Mouse (Mus musculus): ENCODE results near the gene Plek.

Plek gene

GRCm38 (mm10) chr11:16999933-17000332 lies 52.2 kb downstream of the Plek start:
- no peak for DNase-seq

DNA sequence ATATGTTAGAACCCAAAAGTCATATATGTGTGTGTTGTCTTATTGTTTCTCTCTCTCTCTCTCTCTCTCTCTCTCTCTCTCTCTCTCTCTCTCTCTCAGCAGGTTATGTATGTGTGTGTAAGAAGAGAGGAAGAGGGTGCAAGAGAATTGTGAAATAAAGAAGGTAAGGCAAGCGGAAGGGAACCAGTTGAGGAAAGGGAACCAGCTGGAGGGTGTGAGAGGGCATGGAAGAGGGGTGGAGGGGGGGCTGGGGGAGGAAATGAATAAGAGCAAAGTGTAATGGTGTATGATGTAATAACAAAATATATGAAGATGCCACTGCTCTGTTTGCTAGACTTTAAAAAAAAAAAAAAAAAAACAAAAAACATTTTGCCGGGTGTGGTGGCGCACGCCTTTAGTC lies 52.8 kb downstream of the Plek start:
- no peak for DNase-seq

DNA sequence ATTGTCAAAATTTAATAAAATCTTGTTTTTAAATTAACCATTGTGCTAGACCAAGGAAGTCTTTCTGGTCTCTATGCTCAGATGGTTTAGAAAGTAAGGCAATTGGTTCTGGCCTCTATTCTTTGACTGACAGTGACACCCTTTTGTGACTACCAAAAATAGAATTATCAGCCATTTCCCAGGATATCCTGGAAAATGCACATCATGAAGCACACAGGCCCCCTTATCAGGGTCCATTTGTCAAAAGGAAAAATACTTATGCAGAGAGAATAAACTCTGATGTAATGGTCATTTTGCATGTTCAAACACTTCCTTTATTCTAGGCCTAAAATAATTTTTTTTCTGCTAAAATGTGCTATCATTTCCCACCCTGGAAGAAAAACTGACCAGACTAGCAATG lies 54.7 kb downstream of the Plek start:
- DNase-seq, result no peak

DNA sequence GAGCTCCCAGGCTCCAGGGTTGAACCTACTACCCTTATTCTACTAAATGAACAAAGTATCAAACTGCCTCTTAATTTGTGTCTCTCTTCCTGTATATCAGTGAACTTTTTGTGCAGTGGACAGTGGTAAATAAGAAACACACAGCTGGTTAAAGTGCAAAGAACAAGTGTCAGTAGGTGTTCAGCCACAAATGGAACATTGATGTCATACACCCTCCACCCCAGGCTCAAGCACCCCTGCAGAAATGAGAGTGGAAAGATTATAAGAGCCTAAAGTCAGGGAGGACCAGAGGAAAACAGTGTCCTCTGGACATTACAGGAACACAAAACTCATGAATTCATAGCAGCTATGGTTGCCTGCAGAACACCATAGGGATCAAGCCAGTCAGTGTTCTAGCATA lies 55.4 kb downstream of the Plek start:
- DNase-seq, result no peak

DNA sequence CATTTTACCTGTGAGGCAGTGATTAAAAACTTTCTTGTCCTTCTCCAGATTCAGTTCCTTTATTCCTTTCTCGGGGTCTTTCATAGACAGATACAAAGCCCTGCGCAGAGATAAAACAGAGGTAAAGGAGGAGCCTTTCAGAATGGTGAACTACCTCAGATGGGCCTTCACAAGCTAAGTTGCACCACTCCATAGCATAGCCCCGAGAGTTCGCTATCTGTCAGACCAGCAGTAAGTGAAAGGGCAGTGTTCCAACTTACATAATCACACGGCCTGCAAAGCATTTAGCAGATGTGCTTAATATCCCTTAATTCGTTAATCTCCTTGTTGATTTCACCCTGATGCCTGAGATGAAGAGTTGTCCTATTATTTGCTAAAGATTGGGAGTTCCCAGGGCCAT lies 59.3 kb downstream of the Plek start:
- DNase-seq, result no peak

DNA sequence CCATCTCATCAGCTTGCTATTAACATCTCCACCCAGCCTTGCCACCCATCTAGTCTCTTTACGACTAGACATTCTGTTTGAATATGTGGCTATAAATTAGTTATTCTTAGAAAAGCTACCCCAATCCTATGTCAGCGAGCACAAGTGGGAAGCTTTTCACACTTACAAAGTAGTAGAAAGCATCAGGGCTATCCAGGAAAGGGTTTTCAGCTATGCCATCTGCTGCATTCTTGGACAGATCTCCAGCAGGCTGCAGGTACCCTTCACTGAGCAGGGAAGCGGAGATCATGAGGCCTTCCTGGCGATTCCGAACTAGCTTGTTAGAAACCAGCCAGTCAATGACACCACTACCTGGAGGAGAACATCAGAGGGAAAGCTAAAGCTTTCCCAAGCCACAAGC lies 62.3 kb downstream of the Plek start:
- DNase-seq, result no peak

DNA sequence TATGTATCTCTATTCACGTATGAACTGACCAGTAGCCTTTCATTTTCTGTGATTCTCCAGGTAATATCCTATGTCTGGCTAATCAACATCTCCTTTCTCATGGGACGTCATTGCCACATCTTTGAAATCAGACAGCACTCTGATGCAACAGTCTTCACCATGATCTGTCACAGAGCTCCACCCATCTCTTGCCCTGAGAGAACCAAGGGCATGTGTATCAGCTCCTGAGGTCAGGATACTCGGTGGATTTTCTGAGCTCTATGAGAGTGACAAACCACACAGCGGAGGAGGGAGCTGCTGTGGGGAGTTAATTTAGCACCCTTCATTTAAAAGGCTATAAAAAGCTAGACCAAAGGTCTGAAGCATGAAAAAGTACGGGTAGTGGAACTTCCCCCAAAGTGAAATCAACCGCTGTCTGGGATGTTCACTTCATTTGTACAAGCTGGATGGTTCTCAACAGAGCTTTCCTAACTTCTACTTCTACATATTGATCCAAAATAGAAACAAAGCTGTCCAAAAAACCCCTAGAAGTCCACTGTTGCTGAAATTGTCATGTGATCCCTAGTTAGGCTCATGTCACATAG lies 64.3 kb downstream of the Plek start:
- DNase-seq, result no peak

GRCm38 (mm10) chr11:16986550-16987187 lies 65.5 kb downstream of the Plek start:
- DNase-seq, result no peak

GRCm38 (mm10) chr11:16978161-16978707 lies 73.9 kb downstream of the Plek start:
- DNase-seq, result no peak

- no peak for DNase-seq
Observed at GRCm38 (mm10) chr11:16977611-16978010, 74.6 kb downstream of the Plek start.

DNA sequence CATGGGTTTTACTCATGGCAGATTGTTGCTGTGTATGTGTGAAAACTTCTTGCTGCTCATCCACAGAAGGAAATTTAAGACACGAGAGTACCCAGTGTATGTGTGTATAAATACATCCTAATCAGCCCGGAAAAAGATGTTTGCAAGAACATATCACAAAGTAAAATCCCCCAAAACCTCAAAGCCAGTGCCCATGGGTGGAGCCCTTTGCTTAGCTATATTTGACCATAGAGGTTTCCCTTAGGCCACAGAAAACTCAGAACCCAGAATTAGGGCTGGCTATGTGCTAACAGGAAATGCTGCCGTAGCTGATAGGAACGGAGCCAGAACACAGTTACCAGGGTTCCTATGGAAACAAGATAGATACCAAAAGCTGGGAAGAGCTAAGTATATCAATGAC lies 75.2 kb downstream of the Plek start:
- no peak for DNase-seq

- no peak for DNase-seq
Observed at GRCm38 (mm10) chr11:16973086-16973485, 79.1 kb downstream of the Plek start.

DNA sequence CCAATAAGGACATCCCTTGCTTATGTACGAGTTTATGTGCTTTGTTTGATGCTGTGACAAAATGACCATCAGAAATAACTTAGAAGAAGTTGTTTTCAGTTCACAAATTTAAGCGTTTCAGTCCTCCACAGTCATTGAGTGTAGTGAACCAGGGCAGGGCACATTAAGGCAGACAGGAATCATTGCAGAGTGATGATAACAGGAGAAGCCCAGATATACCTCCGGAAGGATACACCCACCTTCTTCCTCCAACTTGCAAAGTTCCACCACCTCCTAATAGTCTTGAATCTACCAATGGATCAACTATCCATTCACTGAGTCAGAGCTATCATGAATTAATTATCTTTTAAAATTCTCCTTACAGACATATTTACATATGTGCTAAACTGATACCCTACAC lies 80.2 kb downstream of the Plek start:
- DNase-seq, result no peak

GRCm38 (mm10) chr11:16969650-16970049 lies 82.5 kb downstream of the Plek start:
- no peak for DNase-seq

- DNase-seq, result no peak
Observed at GRCm38 (mm10) chr11:16967806-16968205, 84.4 kb downstream of the Plek start.

DNA sequence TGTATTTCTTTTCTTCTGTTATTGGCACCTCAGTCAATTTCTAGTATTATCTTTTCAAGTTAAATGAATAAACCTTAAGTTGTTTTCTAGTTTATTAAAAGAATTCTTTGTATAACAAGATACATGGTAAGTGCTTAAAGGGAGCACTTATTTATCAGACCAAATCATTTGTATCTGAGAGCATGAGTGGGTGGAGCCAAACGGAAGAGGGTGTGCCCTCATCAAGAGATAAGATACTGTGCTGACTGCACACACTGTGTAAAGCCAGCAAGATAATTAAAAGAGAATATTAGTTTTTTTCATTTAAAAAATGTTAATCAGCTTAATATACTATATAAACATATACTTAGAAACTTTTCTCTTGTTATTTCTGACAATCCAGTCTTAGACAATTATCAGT lies 93.7 kb downstream of the Plek start:
- no peak for DNase-seq

DNA sequence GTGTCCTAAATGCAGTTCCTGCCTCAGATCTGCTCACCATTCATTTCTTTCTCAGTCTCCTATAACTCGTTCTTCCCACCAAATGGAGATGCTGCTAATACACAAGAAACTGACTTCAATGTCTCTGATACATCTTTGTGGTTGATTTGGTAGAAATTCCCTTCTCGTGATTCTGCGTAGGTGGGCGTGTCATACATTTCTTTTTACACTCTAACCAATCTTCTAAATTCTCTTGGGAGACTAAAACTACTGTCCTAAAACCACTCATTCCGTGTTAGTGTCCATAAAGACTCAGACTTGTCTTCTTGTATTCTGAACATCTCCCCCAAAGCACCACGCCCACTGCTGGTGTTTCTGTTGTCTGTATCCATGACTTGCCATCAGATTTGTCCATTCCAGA lies 95.2 kb downstream of the Plek start:
- no peak for DNase-seq

DNA sequence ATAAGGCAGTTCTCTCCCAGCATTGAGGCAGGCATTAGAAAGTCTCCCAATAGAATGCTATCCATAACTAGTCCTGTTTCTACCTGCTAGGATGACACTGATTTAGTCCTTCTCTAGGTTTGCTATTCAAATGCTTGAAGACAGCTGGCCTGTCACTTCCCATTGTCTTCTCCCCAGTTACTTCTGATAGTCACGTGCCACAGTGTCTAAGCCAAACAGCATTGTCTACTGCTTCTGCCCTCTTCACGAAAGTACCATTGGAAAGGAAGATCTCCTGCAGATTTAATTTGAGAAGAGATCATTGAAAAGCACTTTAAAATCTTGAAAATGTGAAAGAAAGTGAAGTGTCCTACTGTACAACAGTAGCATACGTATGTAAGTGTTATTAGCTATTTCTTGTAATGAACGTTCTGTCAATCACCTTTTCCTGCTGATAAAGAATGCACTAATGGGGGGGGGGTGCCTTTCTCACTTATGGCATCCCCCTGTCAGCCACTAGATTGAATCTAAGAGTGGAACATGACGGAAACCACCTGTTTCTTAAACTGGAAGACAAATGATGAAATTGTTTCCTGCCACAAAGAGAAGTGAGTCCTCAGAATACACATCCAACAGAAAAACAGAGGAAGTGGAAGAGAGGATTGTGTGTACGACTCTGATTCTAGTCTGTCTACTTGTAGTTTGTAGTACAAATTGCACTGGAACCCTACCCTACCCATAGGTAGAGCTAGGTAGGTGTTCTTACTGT lies 95.9 kb downstream of the Plek start:
- DNase-seq, result no peak

- DNase-seq, result no peak
Observed at GRCm38 (mm10) chr11:16951761-16952010, 100.5 kb downstream of the Plek start.

DNA sequence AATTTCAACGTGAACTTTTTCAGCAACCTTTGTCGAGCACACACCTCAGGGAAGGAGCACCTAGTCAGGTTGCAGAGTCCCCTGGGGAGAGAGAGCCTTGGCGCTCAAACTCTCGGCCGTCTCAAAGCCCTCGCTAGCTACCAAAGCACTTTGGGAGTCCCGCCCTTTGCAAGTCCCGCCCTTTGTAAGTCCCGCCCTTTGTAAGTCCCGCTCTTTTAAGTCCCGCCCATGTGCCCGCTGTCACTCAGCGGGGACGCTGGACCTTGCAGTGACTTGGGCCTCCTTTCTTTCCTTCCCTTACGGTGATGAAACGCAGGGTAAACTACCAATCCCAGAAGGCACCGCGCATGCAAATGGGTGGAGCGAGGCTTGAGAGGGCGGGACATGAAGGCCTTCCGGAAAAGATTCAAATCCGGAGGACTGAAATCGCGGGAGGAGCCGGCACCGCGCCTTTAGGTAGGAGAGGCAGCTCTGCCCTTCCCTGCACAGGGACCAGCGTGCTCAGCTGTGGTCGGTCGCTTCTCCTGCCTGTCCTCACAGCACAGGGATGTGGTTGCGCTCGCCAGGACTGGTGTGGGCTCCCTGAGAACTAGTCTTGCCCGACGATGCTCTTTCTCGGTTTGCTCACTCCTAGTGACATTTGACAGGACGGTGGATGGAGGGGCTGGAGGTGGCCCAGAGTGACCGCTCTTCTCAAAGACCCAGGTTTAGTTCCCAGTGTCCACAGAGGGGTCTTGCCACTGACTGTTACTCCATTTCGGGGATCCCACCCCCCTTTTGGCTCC lies 101.0 kb downstream of the Plek start, which contains the start of gene Fbxo48:
TSS of gene Fbxo48 (plus strand) at position 400 of the 785 bp plus-strand sequence.
- peak; percentile 94 to 98 for DNase-seq

- no peak for DNase-seq
Observed at GRCm38 (mm10) chr11:16950226-16950975, 101.8 kb downstream of the Plek start.

- no peak for DNase-seq
Observed at GRCm38 (mm10) chr11:16948756-16949155, 103.4 kb downstream of the Plek start.

DNA sequence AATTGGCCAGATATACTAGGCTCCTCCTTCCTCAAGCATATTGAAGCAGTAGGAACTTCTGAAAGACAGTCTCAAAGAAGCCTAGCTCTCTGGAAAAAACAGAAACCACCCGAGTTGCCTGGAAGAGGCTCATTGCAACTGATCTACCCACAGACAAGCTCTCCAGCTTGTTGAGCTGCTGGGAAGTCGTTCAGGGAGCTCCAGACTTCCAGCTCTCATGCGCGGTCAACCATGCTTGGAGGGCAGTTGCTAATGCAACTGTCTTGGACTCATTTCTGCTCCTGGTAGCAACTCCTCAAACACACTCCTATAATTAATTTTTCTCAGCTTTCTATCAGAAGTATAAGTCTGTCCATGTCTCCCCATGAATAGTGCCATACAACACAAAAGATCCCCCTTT lies 109.2 kb downstream of the Plek start:
- no peak for DNase-seq

Data from thymus, adult 18-20 months (tissue).